Mouse (Mus musculus) gastrocnemius, postnatal 25 days (tissue): ENCODE data around the gene Grk6. TPM values are rescaled to one million over a fixed set of nuclear protein-coding genes. Genes with fewer than 3 reads are reported as not detected.
"Not testable (repeated sequence)": the region's sequence is repeated elsewhere in the genome, so short reads cannot be mapped to it uniquely, and the experiment has no call there.

ENCODE experiments used
- DNase-seq: peaks from one replicate; pipeline ENCODE4 v3.0.0; 2022
- total RNA-seq, 2 experiments: library from RNA; stranded (reverse); gene quantifications; 1 replicate in 1 of 2; 2 replicates in 1 of 2; pipeline ENCODE4 v1.2.3; 2021

Grk6 gene
- total RNA-seq, 2 experiments from 2014 or later: 9.3 to 10.2 TPM

GRCm38 (mm10) chr13:55426613-55427012 is 18.3 kb upstream of the Grk6 start, which contains the start of gene F12:
TSS of gene F12 (minus strand) at chr13:55426793.
- DNase-seq: no peak

- peak; percentile 80 for DNase-seq
Measured at GRCm38 (mm10) chr13:55429226-55429888, 15.5 kb upstream of the Grk6 start.

GRCm38 (mm10) chr13:55430566-55430965 is 14.3 kb upstream of the Grk6 start:
- no peak for DNase-seq

GRCm38 (mm10) chr13:55431889-55432685 is 12.8 kb upstream of the Grk6 start:
- no peak for DNase-seq

- not testable (repeated sequence) for DNase-seq
Measured at GRCm38 (mm10) chr13:55437111-55437629, 7.7 kb upstream of the Grk6 start.

- DNase-seq: no peak
Measured at GRCm38 (mm10) chr13:55443799-55444285, 1.0 kb upstream of the Grk6 start.

- no peak for DNase-seq
Measured at GRCm38 (mm10) chr13:55444286-55444936, 461 bp upstream of the Grk6 start.

- DNase-seq: no peak
Measured at GRCm38 (mm10) chr13:55445361-55446091, 654 bp downstream of the Grk6 start.

- no peak for DNase-seq
Measured at GRCm38 (mm10) chr13:55446483-55447105, 1.7 kb downstream of the Grk6 start.

- DNase-seq: no peak
Measured at GRCm38 (mm10) chr13:55447543-55447943, 2.7 kb downstream of the Grk6 start.

GRCm38 (mm10) chr13:55448131-55448530 is 3.3 kb downstream of the Grk6 start:
- no peak for DNase-seq

GRCm38 (mm10) chr13:55449205-55449604 is 4.3 kb downstream of the Grk6 start:
- DNase-seq: no peak

GRCm38 (mm10) chr13:55449679-55450441 is 5.0 kb downstream of the Grk6 start:
- DNase-seq: no peak

- DNase-seq: peak; percentile 89
Measured at GRCm38 (mm10) chr13:55450511-55450980, 5.7 kb downstream of the Grk6 start.

- no peak for DNase-seq
Measured at GRCm38 (mm10) chr13:55451296-55451695, 6.4 kb downstream of the Grk6 start.

GRCm38 (mm10) chr13:55451785-55452549 is 7.1 kb downstream of the Grk6 start:
- DNase-seq: peak; percentile 58

- DNase-seq: no peak
Measured at GRCm38 (mm10) chr13:55462965-55463364, 18.1 kb downstream of the Grk6 start.

GRCm38 (mm10) chr13:55463399-55464026 is 18.6 kb downstream of the Grk6 start:
- DNase-seq: no peak
